In genomic region chr3:116095934-116096333, GRCm38 (mm10) we compare ENCODE assay signal across 10 mouse cellular contexts.
"Had no signal": no experiment of that assay in that cellular context is flagged by ENCODE, and none has a peak within 500 bp of the region (broad histone marks: within the 10 kb centered on the region; RNA-seq: fewer than 3 reads in every experiment).

No protein-coding gene starts in this region.

- H3K27me3 ChIP-seq: intestine, embryonic 15.5 days; liver, embryonic 15.5 days; lung, embryonic 15.5 days; midbrain, embryonic 13.5 days; neural tube, embryonic 15.5 days had no signal

- H3K9me3 ChIP-seq: intestine, embryonic 15.5 days; limb, embryonic 10.5 days; liver, embryonic 15.5 days; lung, embryonic 15.5 days; neural tube, embryonic 15.5 days had no signal

- H3K4me2 ChIP-seq: intestine, embryonic 15.5 days; liver, embryonic 11.5 days; liver, embryonic 15.5 days; lung, embryonic 15.5 days; midbrain, embryonic 13.5 days; neural tube, embryonic 15.5 days had no signal

- H3K9ac ChIP-seq: intestine, embryonic 15.5 days; liver, embryonic 15.5 days; lung, embryonic 15.5 days; midbrain, embryonic 13.5 days; neural tube, embryonic 15.5 days had no signal

- ATAC-seq: intestine, embryonic 15.5 days; midbrain, embryonic 13.5 days had no signal

- H3K4me3 ChIP-seq: intestine, embryonic 15.5 days; limb, embryonic 10.5 days; liver, embryonic 15.5 days; lung, embryonic 15.5 days; midbrain, embryonic 13.5 days; neural tube, embryonic 15.5 days had no signal

- H3K4me1 ChIP-seq: intestine, embryonic 15.5 days; liver, embryonic 15.5 days; midbrain, embryonic 13.5 days; neural tube, embryonic 15.5 days had no signal

- DNase-seq: lung, postnatal 36 days; thymus, postnatal 4 days had no signal

- H3K36me3 ChIP-seq: intestine, embryonic 15.5 days; limb, embryonic 10.5 days; liver, embryonic 15.5 days; lung, embryonic 15.5 days; midbrain, embryonic 13.5 days; neural tube, embryonic 15.5 days had no signal

- H3K27ac ChIP-seq: intestine, embryonic 15.5 days; limb, embryonic 10.5 days; liver, embryonic 15.5 days; lung, embryonic 15.5 days; midbrain, embryonic 13.5 days; neural tube, embryonic 15.5 days; stomach, postnatal 0 days had no signal
